Mouse (Mus musculus): ENCODE measurements around the gene Gm29423. TPM values are rescaled to one million over a fixed set of nuclear protein-coding genes. Genes with fewer than 3 reads are reported as not detected.
"Not testable (repeated sequence)": the region's sequence is repeated elsewhere in the genome, so short reads cannot be mapped to it uniquely, and the experiment has no call there.

Gene Gm29423
- not detected in 2 replicates for polyA plus RNA-seq (2015; fragmentation: Nextera tagmentation; extraction: Ambion mirVana)

DNA sequence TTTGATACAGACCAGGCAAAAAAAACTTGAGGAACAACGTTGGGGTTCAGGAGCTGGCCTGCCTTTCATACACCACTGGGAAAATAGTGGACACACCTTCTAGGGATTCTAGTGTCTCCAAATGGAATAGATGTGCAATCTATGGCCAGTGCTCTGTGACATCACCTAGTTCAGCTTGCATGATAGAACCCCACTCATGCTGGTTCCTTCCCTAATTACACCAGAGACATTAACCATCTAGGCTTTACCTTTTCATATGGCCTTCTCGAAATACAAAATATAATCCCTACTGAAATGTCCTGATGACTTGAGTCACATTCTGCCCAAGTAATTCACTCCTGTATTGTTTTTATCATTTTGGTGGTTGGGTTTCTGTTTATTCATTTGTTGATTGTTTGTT is at the start of gene Gm29423, which contains the start of gene Gm29644:
Gene Gm29423 (minus strand): TSS at position 101 of the 400 bp plus-strand sequence.
Gene Gm29644 (minus strand): TSS at position 157 of the 400 bp plus-strand sequence.
- WGBS, result no CpG with 5 or more reads among the region's 2 CpGs
- not testable (repeated sequence) for H3K9me3 ChIP-seq (ENCODE audit: control insufficient read depth, low read length); H3K27me3 ChIP-seq (replicated peaks; ENCODE audit: control insufficient read depth, insufficient read depth, low read length); H3K9ac ChIP-seq (ENCODE audit: low read depth, low read length); H3K4me3 ChIP-seq (ENCODE audit: low read length); H3K36me3 ChIP-seq (ENCODE audit: control insufficient read depth, insufficient read depth, low read length); H3K4me1 ChIP-seq (ENCODE audit: control insufficient read depth, insufficient read depth, low read depth, low read length); ATAC-seq; H3K4me2 ChIP-seq (ENCODE audit: low read length); H3K27ac ChIP-seq (ENCODE audit: low read depth, low read length)

DNA sequence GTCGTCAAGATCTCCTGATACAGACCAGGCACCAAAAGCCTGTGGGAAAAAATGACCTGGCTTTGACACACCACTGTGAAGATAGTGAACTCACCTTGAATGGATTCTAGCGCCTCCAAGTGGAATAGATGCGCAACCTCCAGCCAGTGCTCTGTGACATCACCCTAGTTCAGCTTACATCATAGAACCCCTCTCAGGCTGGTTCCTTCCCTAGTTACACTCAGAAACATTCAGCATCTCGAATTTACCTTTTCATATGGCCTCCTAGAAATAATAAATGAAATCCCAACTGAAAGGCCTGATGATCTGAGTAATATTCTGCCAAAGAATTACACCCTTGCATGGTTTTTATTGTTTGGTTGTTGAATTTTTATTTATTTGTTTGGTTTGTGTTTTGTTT is 29.5 kb downstream of the Gm29423 start, which contains the start of gene Gm21118:
Gene Gm21118 (minus strand): TSS at position 101 of the 400 bp plus-strand sequence.
- not testable (repeated sequence) for H3K36me3 ChIP-seq (ENCODE audit: control insufficient read depth, insufficient read depth, low read length); ATAC-seq; H3K9ac ChIP-seq (ENCODE audit: low read depth, low read length); H3K4me3 ChIP-seq (ENCODE audit: low read length); H3K27me3 ChIP-seq (replicated peaks; ENCODE audit: control insufficient read depth, insufficient read depth, low read length); H3K4me1 ChIP-seq (ENCODE audit: control insufficient read depth, insufficient read depth, low read depth, low read length); H3K4me2 ChIP-seq (ENCODE audit: low read length); H3K27ac ChIP-seq (ENCODE audit: low read depth, low read length); H3K9me3 ChIP-seq (ENCODE audit: control insufficient read depth, low read length)
- WGBS, result no CpG with 5 or more reads among the region's 4 CpGs

Other genes starting within 250 kb of the Gm29423 start
- not detected in 2 replicates for gene Gm21118, start 29.6 kb downstream of the Gm29423 start, polyA plus RNA-seq (2015; fragmentation: Nextera tagmentation; extraction: Ambion mirVana)
- gene Gm29644, start 56 bp upstream of the Gm29423 start, polyA plus RNA-seq (2015; fragmentation: Nextera tagmentation; extraction: Ambion mirVana), result not detected in 2 replicates
- gene Gm20888, start 138.6 kb upstream of the Gm29423 start, polyA plus RNA-seq (2015; fragmentation: Nextera tagmentation; extraction: Ambion mirVana), result not detected in 2 replicates

Data from hindbrain, embryonic 16.5 days (tissue).